Mouse (Mus musculus) stomach, embryonic 16.5 days (tissue): ENCODE results near the gene Aars. TPM values are rescaled to one million over a fixed set of nuclear protein-coding genes. Genes with fewer than 3 reads are reported as not detected.
A peak's percentile ranks its signal among the peaks of the same experiment; 100 is the strongest.
"Not testable (repeated sequence)": the region's sequence is repeated elsewhere in the genome, so short reads cannot be mapped to it uniquely, and the experiment has no call there.

Experiments
- ATAC-seq: fragments of 200-750 bp; cut with Nextera tagmentation; 2 replicates; pipeline ENCODE4 v1.8.0; 2017; ENCODE audit warnings: moderate number of reproducible peaks, moderate TSS enrichment; ENCODE audit not compliant: insufficient read depth, low FRiP score
- H3K27ac ChIP-seq: fragments of 300-500 bp; sonication (generic); 2 replicates; pipeline ENCODE4 v1.5.1; 2014; ENCODE audit warnings: low read length
- H3K27me3 ChIP-seq: fragments of 300-500 bp; sonication (generic); 2 replicates; pipeline ENCODE4 v1.6.1; 2014; ENCODE audit warnings: low read length, control low read depth, mixed read lengths; ENCODE audit not compliant: control insufficient read depth, insufficient read depth
- H3K36me3 ChIP-seq: fragments of 300-500 bp; sonication (generic); 2 replicates; pipeline ENCODE4 v1.6.1; 2014; ENCODE audit warnings: low read length; ENCODE audit not compliant: control insufficient read depth, insufficient read depth
- H3K4me1 ChIP-seq: fragments of 300-500 bp; sonication (generic); 2 replicates; pipeline ENCODE4 v1.6.1; 2014; ENCODE audit warnings: low read length, control low read depth, mixed read lengths; ENCODE audit not compliant: control insufficient read depth, insufficient read depth
- H3K4me2 ChIP-seq: fragments of 300-500 bp; sonication (generic); 2 replicates; pipeline ENCODE4 v1.6.1; 2014; ENCODE audit warnings: low read depth, low read length, mixed read lengths
- H3K4me3 ChIP-seq: fragments of 300-500 bp; sonication (generic); replicated peaks from 2 replicates; pipeline ENCODE4 v1.5.1; 2014; ENCODE audit warnings: mild to moderate bottlenecking, low read length
- H3K9ac ChIP-seq: fragments of 300-500 bp; sonication (generic); 2 replicates; pipeline ENCODE4 v1.6.1; 2014; ENCODE audit warnings: low read length
- H3K9me3 ChIP-seq: fragments of 300-500 bp; sonication (generic); replicated peaks from 2 replicates; pipeline ENCODE4 v1.6.1; 2016; ENCODE audit warnings: low read length, control low read depth; ENCODE audit not compliant: control insufficient read depth
- WGBS: fragments of 180-500 bp; shearing (Covaris S2); extraction: QIAGEN DNeasy Blood & Tissue Kit; methylation state at CpG from one replicate; pipeline ENCODE4 v1.1.7; 2014; 5-methylcytosine and 5-hydroxymethylcytosine counted together
- polyA plus RNA-seq: library from polyadenylated mRNA; unstranded; fragments of >200 nt; fragmentation: Nextera tagmentation; extraction: Ambion mirVana; gene quantifications from 2 replicates; pipeline ENCODE4 v1.2.1, GENCODE M21; 2015

Gene Aars
- polyA plus RNA-seq, 1 experiment from 2014 or later = 49.3 TPM

DNA sequence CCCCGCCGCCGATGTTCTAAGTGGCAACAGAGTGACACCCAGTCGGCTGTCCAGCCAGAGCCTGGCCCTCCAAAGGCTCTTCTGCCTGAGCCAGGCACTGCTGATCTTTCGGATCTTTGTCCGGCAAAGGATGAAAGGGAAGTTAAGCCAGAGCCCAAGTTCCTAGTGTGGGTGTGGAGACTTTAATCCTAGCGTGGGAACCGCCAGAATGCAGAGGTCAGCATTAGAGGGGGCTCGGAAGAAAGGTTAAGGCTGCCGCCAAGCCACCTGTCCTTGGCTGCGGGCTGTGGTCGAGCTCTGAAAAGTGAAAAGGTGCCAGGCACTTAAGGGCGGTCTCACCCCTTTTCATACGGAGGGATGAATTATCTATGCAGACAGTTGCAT lies 28.7 kb downstream of the Aars start:
- Histone ChIP-seq H3K36me3 (no peaks in the 10 kb centered on the region), H3K4me2 (peak overlapping the region; percentile 85), H3K27me3 (no peaks in the 10 kb centered on the region), H3K9me3 (no peaks in the 10 kb centered on the region), H3K4me3 (peak overlapping the region; percentile 78), H3K27ac (no peak overlapping the region), H3K9ac (peak overlapping the region; percentile 74), H3K4me1 (peaks cover 23% of the 10 kb centered on the region)
- 0% methylated on average over 14 of the region's 14 CpGs for WGBS
- ATAC-seq = no peak

DNA sequence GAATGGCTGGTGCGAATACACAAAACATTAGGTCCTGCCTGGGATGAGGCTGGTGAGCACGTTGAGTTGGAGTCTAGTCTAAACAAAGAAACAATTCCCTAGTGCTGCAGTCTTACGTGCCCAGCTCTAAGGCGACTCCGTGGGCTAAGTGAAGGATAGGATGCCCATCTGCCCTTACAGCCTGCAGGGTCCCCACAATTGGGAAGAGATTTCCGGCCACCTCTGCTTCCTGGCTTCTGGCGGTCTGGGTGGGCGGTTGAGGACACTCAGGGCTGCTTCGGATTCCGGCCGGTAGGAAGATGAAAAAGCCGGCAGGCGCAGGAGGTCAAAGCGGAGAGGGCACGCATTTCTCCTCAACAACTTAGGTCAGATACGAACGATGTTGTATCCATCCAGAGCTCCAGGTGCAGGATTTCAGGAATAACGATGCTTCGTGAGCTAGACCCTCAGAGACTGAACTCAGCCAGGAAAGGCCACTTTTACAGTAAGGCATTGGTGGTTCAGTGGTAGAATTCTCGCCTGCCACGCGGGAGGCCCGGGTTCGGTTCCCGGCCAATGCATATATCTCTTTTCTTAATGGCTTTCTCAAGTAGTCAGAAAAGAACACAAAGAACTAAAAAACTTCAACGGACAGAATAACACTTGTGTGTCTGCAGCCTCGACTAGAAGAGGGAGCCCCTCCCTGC lies 29.3 kb downstream of the Aars start:
- H3K27me3 ChIP-seq = no peaks in the 10 kb centered on the region
- peak overlapping the region; percentile 78 for H3K4me3 ChIP-seq
- no peaks in the 10 kb centered on the region for H3K36me3 ChIP-seq
- peaks cover 20% of the 10 kb centered on the region for H3K4me1 ChIP-seq
- peak overlapping the region; percentile 33; the same call in 1 of the 2 replicates for H3K27ac ChIP-seq
- peak; percentile 88 for ATAC-seq
- H3K4me2 ChIP-seq = peak overlapping the region; percentile 85
- WGBS = under 1% methylated on average over 27 of the region's 27 CpGs
- peak overlapping the region; percentile 74 for H3K9ac ChIP-seq
- no peaks in the 10 kb centered on the region for H3K9me3 ChIP-seq

DNA sequence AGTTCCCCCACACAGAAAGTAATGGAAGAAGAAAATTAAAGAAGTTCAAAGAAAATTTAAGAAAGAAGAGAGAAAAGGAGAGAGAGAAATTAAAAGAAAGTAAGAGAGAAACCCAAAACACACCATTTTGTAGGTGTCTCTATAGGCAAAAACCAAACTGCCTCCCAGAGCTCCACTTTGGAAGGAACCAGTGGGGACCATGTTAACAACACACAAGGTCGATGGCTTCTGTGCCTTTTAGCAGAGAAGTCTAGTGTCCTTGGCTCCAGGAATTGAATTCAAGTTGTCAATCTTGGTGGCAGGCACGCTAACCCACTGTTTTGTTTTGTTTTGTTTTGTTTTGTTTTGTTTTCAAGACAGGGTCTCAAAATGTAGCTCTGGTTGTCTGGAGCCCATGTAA lies 29.9 kb downstream of the Aars start:
- Histone ChIP-seq H3K4me3 (peak overlapping the region; percentile 78), H3K9me3 (no peaks in the 10 kb centered on the region), H3K27ac (no peak overlapping the region), H3K27me3 (no peaks in the 10 kb centered on the region), H3K4me1 (peaks cover 13% of the 10 kb centered on the region), H3K9ac (no peak overlapping the region), H3K36me3 (no peaks in the 10 kb centered on the region), H3K4me2 (peak overlapping the region; percentile 85)
- 67% methylated on average over 2 of the region's 2 CpGs for WGBS
- ATAC-seq = no peak

DNA sequence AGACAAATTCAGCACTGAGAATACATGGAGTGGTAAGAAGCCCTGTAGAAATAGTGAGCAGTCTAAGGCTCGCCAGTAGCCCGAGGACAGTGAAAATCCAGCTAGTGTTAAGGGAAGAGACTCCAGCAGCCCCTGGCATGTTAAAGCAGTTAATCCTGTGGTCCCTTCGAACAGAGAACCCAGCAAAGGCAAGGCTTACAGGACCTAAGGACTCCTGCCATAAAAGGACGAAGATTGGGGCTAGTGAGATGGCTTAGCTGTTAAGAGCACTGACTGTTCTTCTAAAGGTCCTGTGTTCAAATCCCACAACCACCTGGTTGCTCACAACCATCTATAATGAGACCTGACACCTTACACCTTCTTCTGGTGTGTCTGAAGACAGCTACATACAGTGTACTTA lies 33.4 kb downstream of the Aars start:
- Histone ChIP-seq H3K4me3 (no peak overlapping the region), H3K9me3 (no peaks in the 10 kb centered on the region), H3K9ac (no peak overlapping the region), H3K4me1 (peaks cover 6% of the 10 kb centered on the region), H3K27ac (no peak overlapping the region), H3K27me3 (no peaks in the 10 kb centered on the region), H3K36me3 (no peaks in the 10 kb centered on the region), H3K4me2 (no peak overlapping the region)
- WGBS = 70% methylated on average over 4 of the region's 4 CpGs
- ATAC-seq = no peak

DNA sequence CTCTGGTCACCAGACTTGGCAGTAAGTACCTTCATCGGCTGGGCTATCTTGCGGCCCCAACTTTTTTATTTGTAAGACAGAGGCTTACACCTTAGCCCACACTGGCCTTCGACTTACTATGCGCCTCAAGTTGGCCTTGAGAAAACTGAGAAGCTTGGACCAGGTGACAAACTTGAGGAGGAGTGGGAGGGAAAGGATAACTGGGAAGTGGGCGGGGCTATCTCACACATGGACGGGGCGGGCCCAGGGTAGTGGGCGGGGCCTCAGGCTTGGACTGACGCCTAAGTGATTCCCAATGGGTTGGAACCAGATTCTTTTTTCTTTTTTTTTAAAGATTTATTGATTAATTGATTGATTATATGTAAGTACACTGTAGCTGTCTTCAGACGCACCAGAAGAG lies 34.5 kb downstream of the Aars start:
- no peak overlapping the region for H3K9ac ChIP-seq
- no peak overlapping the region for H3K4me2 ChIP-seq
- H3K36me3 ChIP-seq = no peaks in the 10 kb centered on the region
- no peaks in the 10 kb centered on the region for H3K27me3 ChIP-seq
- ATAC-seq = no peak
- H3K4me3 ChIP-seq = no peak overlapping the region
- no peaks in the 10 kb centered on the region for H3K9me3 ChIP-seq
- WGBS = 23% methylated on average over 10 of the region's 10 CpGs
- H3K27ac ChIP-seq = no peak overlapping the region
- no peaks in the 10 kb centered on the region for H3K4me1 ChIP-seq

DNA sequence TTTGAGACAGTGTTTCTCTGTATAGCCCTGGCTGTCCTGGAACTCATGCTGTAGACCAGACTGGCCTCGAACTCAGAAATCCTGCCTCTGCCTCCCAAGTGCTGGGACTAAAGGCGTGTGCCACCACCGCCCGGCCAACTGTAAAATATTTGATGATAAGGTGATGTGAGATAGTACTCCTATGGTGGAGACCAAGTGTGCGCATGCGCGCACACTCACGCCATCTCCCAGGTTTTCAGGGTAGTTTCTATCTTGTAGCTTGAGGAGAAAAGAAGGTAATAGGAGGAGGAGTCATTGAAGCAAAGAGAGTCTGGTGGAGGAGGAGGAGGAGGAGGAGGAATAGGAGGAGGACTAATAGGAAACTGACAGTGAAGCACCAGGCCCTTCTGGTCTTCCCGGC lies 35.7 kb downstream of the Aars start:
- H3K4me2 ChIP-seq, H3K9ac ChIP-seq, H3K27me3 ChIP-seq, H3K27ac ChIP-seq, ATAC-seq, H3K4me1 ChIP-seq, H3K4me3 ChIP-seq, H3K36me3 ChIP-seq, H3K9me3 ChIP-seq: not testable (repeated sequence)
- WGBS = 91% methylated on average over 9 of the region's 9 CpGs

DNA sequence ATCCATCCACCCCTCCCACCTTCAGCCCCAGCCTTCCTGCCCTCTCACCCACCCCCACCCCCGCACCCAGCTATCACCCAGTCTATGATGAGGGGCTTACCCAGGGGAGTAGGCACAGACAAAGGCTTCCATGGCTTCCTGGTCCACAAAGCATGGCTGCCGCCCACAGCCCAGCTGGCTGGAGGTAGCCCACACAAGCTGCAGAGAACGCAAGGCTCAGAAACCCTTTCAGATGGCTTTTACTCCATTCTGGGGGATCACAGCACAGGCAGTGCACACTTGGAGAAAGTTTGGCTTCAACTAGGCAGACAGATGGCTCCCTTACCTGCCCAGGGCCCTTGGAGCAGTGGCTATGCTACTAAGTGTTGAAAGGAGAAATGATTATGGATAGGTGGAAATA lies 43.0 kb downstream of the Aars start:
- H3K27ac ChIP-seq = no peak overlapping the region
- no peaks in the 10 kb centered on the region for H3K27me3 ChIP-seq
- ATAC-seq = no peak
- no peak overlapping the region for H3K9ac ChIP-seq
- H3K4me1 ChIP-seq = no peaks in the 10 kb centered on the region
- H3K4me3 ChIP-seq = no peak overlapping the region
- no peak overlapping the region for H3K4me2 ChIP-seq
- 82% methylated on average over 3 of the region's 3 CpGs for WGBS
- H3K9me3 ChIP-seq = no peaks in the 10 kb centered on the region
- H3K36me3 ChIP-seq = no peaks in the 10 kb centered on the region

DNA sequence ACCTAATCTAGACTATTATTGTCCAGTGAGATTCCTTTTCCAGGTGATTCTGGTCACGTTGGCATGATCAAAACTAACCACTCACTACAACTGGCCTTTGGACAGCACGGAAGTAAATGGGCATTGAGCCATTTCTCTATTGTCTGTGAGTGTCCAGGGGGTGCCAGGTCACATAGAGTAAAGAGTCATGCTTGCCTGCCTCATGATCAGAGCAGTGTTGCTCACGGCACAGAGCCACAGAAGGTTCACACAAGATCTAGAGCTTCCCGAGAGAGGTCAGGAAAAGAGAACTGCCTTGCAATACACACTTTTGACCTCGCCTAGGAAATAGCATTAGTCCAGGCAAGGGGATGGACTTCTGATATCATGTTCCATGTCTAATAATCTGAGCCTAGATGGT lies 46.5 kb downstream of the Aars start:
- H3K4me3 ChIP-seq = no peak overlapping the region
- WGBS = 55% methylated on average over 5 of the region's 5 CpGs
- H3K4me2 ChIP-seq = no peak overlapping the region
- no peak overlapping the region for H3K9ac ChIP-seq
- no peaks in the 10 kb centered on the region for H3K9me3 ChIP-seq
- H3K36me3 ChIP-seq = no peaks in the 10 kb centered on the region
- no peak for ATAC-seq
- H3K4me1 ChIP-seq = no peaks in the 10 kb centered on the region
- H3K27me3 ChIP-seq = no peaks in the 10 kb centered on the region
- H3K27ac ChIP-seq = no peak overlapping the region

DNA sequence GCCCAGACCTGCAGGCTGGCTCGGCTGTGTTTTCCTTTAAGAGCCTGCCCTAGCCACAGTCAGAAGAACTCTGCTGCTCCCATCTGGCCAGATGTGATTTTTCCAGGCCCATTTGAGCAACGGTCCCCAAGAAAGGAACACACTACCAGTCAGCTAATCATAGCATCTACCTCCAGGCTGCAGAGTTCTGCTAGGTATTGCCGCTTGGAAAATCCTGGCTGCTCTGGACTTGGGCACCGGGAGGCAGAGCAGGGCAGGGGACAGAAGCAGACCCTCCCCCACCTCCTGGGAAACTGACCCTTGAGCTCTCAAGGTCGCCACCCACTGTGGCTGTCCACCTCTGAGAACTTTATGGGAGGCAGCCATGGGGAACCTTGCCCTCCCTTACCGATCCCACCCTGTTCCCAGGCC lies 46.9 kb downstream of the Aars start:
- Histone ChIP-seq H3K4me2 (no peak overlapping the region), H3K27ac (no peak overlapping the region), H3K4me3 (no peak overlapping the region), H3K4me1 (no peaks in the 10 kb centered on the region), H3K9ac (no peak overlapping the region), H3K36me3 (no peaks in the 10 kb centered on the region), H3K27me3 (no peaks in the 10 kb centered on the region), H3K9me3 (no peaks in the 10 kb centered on the region)
- 30% methylated on average over 6 of the region's 6 CpGs for WGBS
- no peak for ATAC-seq
